Comparison of ENCODE assay signal across 8 mouse cellular contexts in the genomic region with DNA sequence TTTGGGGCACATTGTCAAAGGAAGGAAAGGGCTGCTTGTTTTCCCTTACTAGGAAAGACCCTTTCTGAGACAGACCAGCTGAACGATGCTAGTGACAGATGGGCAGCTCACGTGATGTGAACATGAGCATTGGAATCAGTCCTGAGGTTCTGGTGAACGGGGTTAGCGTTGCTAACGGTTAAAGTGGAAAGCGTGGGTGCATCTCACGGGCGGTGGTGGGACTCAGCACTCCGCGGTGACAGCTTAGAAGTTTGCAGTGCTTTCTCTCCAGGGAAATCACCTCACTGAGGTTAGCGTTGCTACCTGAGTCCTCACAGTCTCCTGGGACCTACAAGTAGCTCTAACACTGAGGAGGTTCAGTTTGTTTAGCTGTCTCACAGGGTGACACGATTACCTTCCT. TPM values are rescaled to one million over a fixed set of nuclear protein-coding genes. Genes with fewer than 3 reads are reported as not detected.
A peak's percentile ranks its signal among the peaks of the same experiment; 100 is the strongest.
DNase-seq lines count a peak whose midpoint lies in the region; ATAC-seq lines count a peak whose summit lies in the region.

No protein-coding gene starts in this region.

- H3K4me1 ChIP-seq in forebrain, embryonic 13.5 days = peaks cover 24% of the 10 kb centered on the region; the same call in 1 of the 2 replicates
- H3K4me1 ChIP-seq in forebrain, embryonic 11.5 days (replicated peaks; ENCODE audit: control insufficient read depth, insufficient read depth, low read length) = 0 out of 2 replicates have a peak, but pooled peaks cover 2% of the 10 kb centered on the region

- 76% methylated on average over 12 of the region's 12 CpGs for WGBS in forebrain, embryonic 13.5 days
- 93% methylated on average over 12 of the region's 12 CpGs for WGBS in forebrain, embryonic 11.5 days

- no peak for DNase-seq in forebrain, embryonic 11.5 days (ENCODE audit: low spot score)
- peak; percentile 65 for DNase-seq in cerebellum, adult 18-20 months
- peak; percentile 41 for DNase-seq in induced T-regulatory cell, adult 2 months (ENCODE audit: low read depth)
- peak; percentile 54 for DNase-seq in right cerebral cortex, adult 18-20 months
- DNase-seq in kidney, adult 9 months = no peak
- DNase-seq in adrenal gland, postnatal 14 days = no peak
- DNase-seq in gastrocnemius, postnatal 10 days = no peak

- H3K27me3 ChIP-seq in forebrain, embryonic 13.5 days = no peaks in the 10 kb centered on the region
- no peaks in the 10 kb centered on the region for H3K27me3 ChIP-seq in forebrain, embryonic 11.5 days (ENCODE audit: control insufficient read depth, insufficient read depth, low read length)

- peak; percentile 76; the same call in 1 of the 2 replicates for ATAC-seq in forebrain, embryonic 13.5 days
- ATAC-seq in forebrain, embryonic 11.5 days (replicated peaks; ENCODE audit: low FRiP score) = no peak

- H3K9ac ChIP-seq in forebrain, embryonic 13.5 days = no peak overlapping the region
- no peak overlapping the region for H3K9ac ChIP-seq in forebrain, embryonic 11.5 days (ENCODE audit: low read length)

- H3K4me2 ChIP-seq in forebrain, embryonic 13.5 days = no peak overlapping the region
- H3K4me2 ChIP-seq in forebrain, embryonic 11.5 days (ENCODE audit: low read depth, low read length, severe bottlenecking) = no peak overlapping the region

- H3K36me3 ChIP-seq in forebrain, embryonic 13.5 days (ENCODE audit: poor library complexity, severe bottlenecking) = peaks cover 11% of the 10 kb centered on the region
- H3K36me3 ChIP-seq in forebrain, embryonic 11.5 days (ENCODE audit: control insufficient read depth, insufficient read depth, low read length) = no peaks in the 10 kb centered on the region; the same call in 1 of the 2 replicates

- no peak overlapping the region for H3K27ac ChIP-seq in forebrain, embryonic 13.5 days
- H3K27ac ChIP-seq in forebrain, embryonic 11.5 days (ENCODE audit: low read depth, low read length) = no peak overlapping the region

- no peaks in the 10 kb centered on the region for H3K9me3 ChIP-seq in forebrain, embryonic 13.5 days (replicated peaks)
- no peaks in the 10 kb centered on the region for H3K9me3 ChIP-seq in forebrain, embryonic 11.5 days (ENCODE audit: control insufficient read depth, low read length)

- no peak overlapping the region for H3K4me3 ChIP-seq in forebrain, embryonic 13.5 days
- H3K4me3 ChIP-seq in forebrain, embryonic 11.5 days (ENCODE audit: low read depth, low read length) = no peak overlapping the region

RNA-seq across cellular contexts. Expression of gene Cnst, which starts 45.5 kb away (rescaled TPM):
- 23.0 and 24.4 TPM in 2 replicates for polyA plus RNA-seq in forebrain, embryonic 13.5 days (2015; fragmentation: Nextera tagmentation; extraction: Ambion mirVana)
- 23.5 and 23.6 TPM in 2 replicates for polyA plus RNA-seq in forebrain, embryonic 11.5 days (2014; fragmentation: Nextera tagmentation; extraction: Ambion mirVana)
- total RNA-seq in adrenal gland, postnatal 14 days (2021) = 40.4 and 49.6 TPM in 2 replicates
- total RNA-seq in gastrocnemius, postnatal 10 days (2021) = 10 to 100 TPM; 33.8 to 35.9 TPM

RNA-seq across cellular contexts. Expression of gene Tfb2m, which starts 45.6 kb away (rescaled TPM):
- 32.4 and 32.6 TPM in 2 replicates for polyA plus RNA-seq in forebrain, embryonic 13.5 days (2015; fragmentation: Nextera tagmentation; extraction: Ambion mirVana)
- 23.8 and 25.1 TPM in 2 replicates for polyA plus RNA-seq in forebrain, embryonic 11.5 days (2014; fragmentation: Nextera tagmentation; extraction: Ambion mirVana)
- 57.2 and 67.9 TPM in 2 replicates for total RNA-seq in adrenal gland, postnatal 14 days (2021)
- total RNA-seq in gastrocnemius, postnatal 10 days (2021) = 10 to 100 TPM; 22.2 to 25.9 TPM

Comparison
In these comparisons a context has a peak if more than half of its experiments do, and no peak if none do; other contexts are left out.
1. DNase-seq: peak in cerebellum, adult 18-20 months (2 of 2), induced T-regulatory cell, adult 2 months (single experiment) and right cerebral cortex, adult 18-20 months (single experiment); none in forebrain, embryonic 11.5 days (single experiment), kidney, adult 9 months (single experiment), adrenal gland, postnatal 14 days (single experiment) and gastrocnemius, postnatal 10 days (single experiment).